Mouse (Mus musculus): ENCODE data around the gene Afap1. TPM values are rescaled to one million over a fixed set of nuclear protein-coding genes. Genes with fewer than 3 reads are reported as not detected.

Afap1 gene
- polyA plus RNA-seq, 2 experiments: 19.5 to 20.4 TPM

GRCm38 (mm10) chr5:36007649-36008048 lies 114.5 kb downstream of the Afap1 start:
- peaks cover 5% of the 10 kb centered on the region for H3K36me3 ChIP-seq (ENCODE audit: control insufficient read depth, insufficient read depth, low read length)
- DNase-seq (ENCODE audit: low spot score): no peak
- H3K9me3 ChIP-seq (ENCODE audit: control insufficient read depth, low read length): no peaks in the 10 kb centered on the region
- ATAC-seq (ENCODE audit: low FRiP score, low read depth): no peak
- no peak overlapping the region for H3K4me2 ChIP-seq (replicated peaks; ENCODE audit: low read depth, low read length, severe bottlenecking)
- no peak for TF ChIP-seq POLR2A (IDR thresholded peaks at IDR 0.05; ENCODE audit: borderline replicate concordance, extremely low read depth, insufficient read depth, insufficient read length)
- WGBS: 82% methylated on average over 10 of the region's 10 CpGs
- H3K4me1 ChIP-seq (ENCODE audit: control insufficient read depth, insufficient read depth, low read length): no peaks in the 10 kb centered on the region
- no peak overlapping the region for H3K4me3 ChIP-seq (replicated peaks; ENCODE audit: low read length)
- H3K27ac ChIP-seq (replicated peaks; ENCODE audit: low read depth, low read length): no peak overlapping the region
- H3K9ac ChIP-seq (ENCODE audit: low read depth, low read length, severe bottlenecking): no peak overlapping the region
- no peaks in the 10 kb centered on the region for H3K27me3 ChIP-seq (ENCODE audit: control insufficient read depth, insufficient read depth, low read length)

- Histone ChIP-seq H3K27ac (replicated peaks; ENCODE audit: low read depth, low read length) (no peak overlapping the region), H3K4me2 (replicated peaks; ENCODE audit: low read depth, low read length, severe bottlenecking) (no peak overlapping the region), H3K4me1 (ENCODE audit: control insufficient read depth, insufficient read depth, low read length) (no peaks in the 10 kb centered on the region), H3K36me3 (ENCODE audit: control insufficient read depth, insufficient read depth, low read length) (no peaks in the 10 kb centered on the region), H3K4me3 (replicated peaks; ENCODE audit: low read length) (no peak overlapping the region), H3K27me3 (ENCODE audit: control insufficient read depth, insufficient read depth, low read length) (no peaks in the 10 kb centered on the region), H3K9me3 (ENCODE audit: control insufficient read depth, low read length) (no peaks in the 10 kb centered on the region), H3K9ac (ENCODE audit: low read depth, low read length, severe bottlenecking) (no peak overlapping the region)
- WGBS: 88% methylated on average over 4 of the region's 4 CpGs
- ATAC-seq (ENCODE audit: low FRiP score, low read depth): no peak
- no peak for TF ChIP-seq POLR2A (IDR thresholded peaks at IDR 0.05; ENCODE audit: borderline replicate concordance, extremely low read depth, insufficient read depth, insufficient read length)
- DNase-seq (ENCODE audit: low spot score): no peak
Observed at GRCm38 (mm10) chr5:36009405-36009804, 116.3 kb downstream of the Afap1 start.

GRCm38 (mm10) chr5:36018366-36018765 lies 125.2 kb downstream of the Afap1 start:
- no peak for TF ChIP-seq POLR2A (IDR thresholded peaks at IDR 0.05; ENCODE audit: borderline replicate concordance, extremely low read depth, insufficient read depth, insufficient read length)
- Histone ChIP-seq H3K9me3 (ENCODE audit: control insufficient read depth, low read length) (no peaks in the 10 kb centered on the region), H3K27me3 (ENCODE audit: control insufficient read depth, insufficient read depth, low read length) (no peaks in the 10 kb centered on the region), H3K27ac (replicated peaks; ENCODE audit: low read depth, low read length) (no peak overlapping the region), H3K36me3 (ENCODE audit: control insufficient read depth, insufficient read depth, low read length) (peaks cover 31% of the 10 kb centered on the region), H3K4me1 (ENCODE audit: control insufficient read depth, insufficient read depth, low read length) (no peaks in the 10 kb centered on the region), H3K9ac (ENCODE audit: low read depth, low read length, severe bottlenecking) (no peak overlapping the region), H3K4me3 (replicated peaks; ENCODE audit: low read length) (no peak overlapping the region), H3K4me2 (replicated peaks; ENCODE audit: low read depth, low read length, severe bottlenecking) (no peak overlapping the region)
- no peak for DNase-seq (ENCODE audit: low spot score)
- no peak for ATAC-seq (ENCODE audit: low FRiP score, low read depth)
- 78% methylated on average over 3 of the region's 3 CpGs for WGBS

GRCm38 (mm10) chr5:36021091-36021490 lies 128.0 kb downstream of the Afap1 start:
- no peak overlapping the region for H3K4me2 ChIP-seq (replicated peaks; ENCODE audit: low read depth, low read length, severe bottlenecking)

GRCm38 (mm10) chr5:36022361-36022760 lies 129.2 kb downstream of the Afap1 start:
- no peak for ATAC-seq (ENCODE audit: low FRiP score, low read depth)
- no peak overlapping the region for H3K4me2 ChIP-seq (replicated peaks; ENCODE audit: low read depth, low read length, severe bottlenecking)
- TF ChIP-seq POLR2A (IDR thresholded peaks at IDR 0.05; ENCODE audit: borderline replicate concordance, extremely low read depth, insufficient read depth, insufficient read length): no peak
- no peak for DNase-seq (ENCODE audit: low spot score)
- H3K27ac ChIP-seq (replicated peaks; ENCODE audit: low read depth, low read length): no peak overlapping the region
- WGBS: 88% methylated on average over 1 of the region's 1 CpGs
- H3K27me3 ChIP-seq (ENCODE audit: control insufficient read depth, insufficient read depth, low read length): no peaks in the 10 kb centered on the region
- no peaks in the 10 kb centered on the region for H3K9me3 ChIP-seq (ENCODE audit: control insufficient read depth, low read length)
- no peak overlapping the region for H3K9ac ChIP-seq (ENCODE audit: low read depth, low read length, severe bottlenecking)
- H3K4me3 ChIP-seq (replicated peaks; ENCODE audit: low read length): no peak overlapping the region
- H3K36me3 ChIP-seq (ENCODE audit: control insufficient read depth, insufficient read depth, low read length): peaks cover 43% of the 10 kb centered on the region
- no peaks in the 10 kb centered on the region for H3K4me1 ChIP-seq (ENCODE audit: control insufficient read depth, insufficient read depth, low read length)

More at GRCm38 (mm10) chr5:36021091-36021490, 128.0 kb downstream of the Afap1 start:
- H3K27me3 ChIP-seq (ENCODE audit: control insufficient read depth, insufficient read depth, low read length): no peaks in the 10 kb centered on the region
- TF ChIP-seq POLR2A (IDR thresholded peaks at IDR 0.05; ENCODE audit: borderline replicate concordance, extremely low read depth, insufficient read depth, insufficient read length): no peak
- H3K9me3 ChIP-seq (ENCODE audit: control insufficient read depth, low read length): no peaks in the 10 kb centered on the region
- no peak overlapping the region for H3K4me3 ChIP-seq (replicated peaks; ENCODE audit: low read length)
- DNase-seq (ENCODE audit: low spot score) (no peak), ATAC-seq (ENCODE audit: low FRiP score, low read depth) (no peak)
- no peaks in the 10 kb centered on the region for H3K4me1 ChIP-seq (ENCODE audit: control insufficient read depth, insufficient read depth, low read length)
- H3K9ac ChIP-seq (ENCODE audit: low read depth, low read length, severe bottlenecking): no peak overlapping the region
- no peak overlapping the region for H3K27ac ChIP-seq (replicated peaks; ENCODE audit: low read depth, low read length)
- WGBS: 88% methylated on average over 3 of the region's 3 CpGs
- peaks cover 45% of the 10 kb centered on the region for H3K36me3 ChIP-seq (ENCODE audit: control insufficient read depth, insufficient read depth, low read length)
